ENCODE assay signal across 13 mouse cellular contexts in the genomic region with DNA sequence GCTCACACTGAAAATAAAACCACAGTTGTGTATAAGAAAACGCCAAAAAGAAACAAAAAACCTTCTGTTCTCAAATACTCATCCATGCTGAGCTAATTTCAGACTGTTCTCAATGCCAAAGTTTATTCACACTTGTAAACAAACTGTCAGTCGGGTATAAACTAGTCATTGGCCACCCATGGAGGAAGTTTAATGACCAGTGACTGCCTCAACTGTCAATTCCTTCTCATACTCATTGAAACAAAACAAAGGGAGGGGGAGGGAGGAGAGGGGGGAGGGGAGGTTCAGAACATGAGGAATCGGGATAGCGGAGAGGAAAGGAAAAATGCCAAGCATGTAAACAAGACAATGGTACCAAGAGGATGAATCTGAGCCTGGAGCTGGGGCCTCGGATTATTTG. TPM values are rescaled to one million over a fixed set of nuclear protein-coding genes. Genes with fewer than 3 reads are reported as not detected.
DNase-seq lines count a peak whose midpoint lies in the region; ATAC-seq and TF ChIP-seq lines count a peak whose summit lies in the region.
"Had no signal": no experiment of that assay in that cellular context is flagged by ENCODE, and none has a peak within 500 bp of the region (broad histone marks: within the 10 kb centered on the region; RNA-seq: fewer than 3 reads in every experiment).

No protein-coding gene starts in this region.

- TF ChIP-seq EP300 in lung, postnatal 0 days (IDR thresholded peaks at IDR 0.05): peak; percentile 82

- no peak overlapping the region for H3K4me3 ChIP-seq in hindbrain, embryonic 11.5 days (ENCODE audit: low read depth, low read length)
- H3K4me3 ChIP-seq in hindbrain, embryonic 10.5 days: no peak overlapping the region
- H3K4me3 ChIP-seq in embryonic facial prominence, embryonic 14.5 days (ENCODE audit: low read depth, low read length): no peak overlapping the region
- no peak overlapping the region for H3K4me3 ChIP-seq in lung, postnatal 0 days (ENCODE audit: low read depth, low read length)
- H3K4me3 ChIP-seq: heart, adult 2 months; liver, embryonic 12.5 days; midbrain, embryonic 15.5 days had no signal

- TF ChIP-seq CTCF in lung, postnatal 0 days (IDR thresholded peaks at IDR 0.05): no peak

- no peaks in the 10 kb centered on the region for H3K9me3 ChIP-seq in hindbrain, embryonic 11.5 days (ENCODE audit: control insufficient read depth, low read length)
- H3K9me3 ChIP-seq in hindbrain, embryonic 10.5 days: no peaks in the 10 kb centered on the region
- no peaks in the 10 kb centered on the region for H3K9me3 ChIP-seq in embryonic facial prominence, embryonic 14.5 days (ENCODE audit: control insufficient read depth, low read length)
- H3K9me3 ChIP-seq in lung, postnatal 0 days (ENCODE audit: low read length): no peaks in the 10 kb centered on the region
- H3K9me3 ChIP-seq: liver, embryonic 12.5 days; midbrain, embryonic 15.5 days had no signal

- H3K9ac ChIP-seq in hindbrain, embryonic 11.5 days (ENCODE audit: low read depth, low read length): no peak overlapping the region
- no peak overlapping the region for H3K9ac ChIP-seq in embryonic facial prominence, embryonic 14.5 days (ENCODE audit: low read depth, low read length)
- no peak overlapping the region for H3K9ac ChIP-seq in lung, postnatal 0 days (replicated peaks; ENCODE audit: low read depth)
- H3K9ac ChIP-seq: liver, embryonic 12.5 days; midbrain, embryonic 15.5 days had no signal

- 43% methylated on average over 5 of the region's 5 CpGs for WGBS in hindbrain, embryonic 11.5 days
- WGBS in hindbrain, embryonic 10.5 days: 42% methylated on average over 5 of the region's 5 CpGs
- 54% methylated on average over 5 of the region's 5 CpGs for whole genome bisulfite sequencing in embryonic facial prominence, embryonic 14.5 days
- WGBS in lung, postnatal 0 days: 31% methylated on average over 5 of the region's 5 CpGs

- no peaks in the 10 kb centered on the region for H3K4me1 ChIP-seq in hindbrain, embryonic 11.5 days (replicated peaks; ENCODE audit: control insufficient read depth, insufficient read depth, low read length)
- H3K4me1 ChIP-seq in hindbrain, embryonic 10.5 days (replicated peaks): peaks cover 8% of the 10 kb centered on the region
- no peaks in the 10 kb centered on the region for H3K4me1 ChIP-seq in embryonic facial prominence, embryonic 14.5 days (ENCODE audit: control insufficient read depth, insufficient read depth, low read length)
- H3K4me1 ChIP-seq in lung, postnatal 0 days (ENCODE audit: insufficient read depth, low read depth, low read length): no peaks in the 10 kb centered on the region
- H3K4me1 ChIP-seq: midbrain, embryonic 15.5 days had no signal

- no peak for ATAC-seq in hindbrain, embryonic 11.5 days (ENCODE audit: low FRiP score)
- no peak for ATAC-seq in embryonic facial prominence, embryonic 14.5 days (ENCODE audit: low read depth)
- ATAC-seq in lung, postnatal 0 days: peak; percentile 54
- ATAC-seq: CD4-positive, CD25-positive, alpha-beta regulatory T cell, adult 4 months; liver, embryonic 12.5 days; midbrain, embryonic 15.5 days had no signal

- no peaks in the 10 kb centered on the region; the same call in 1 of the 2 replicates for H3K36me3 ChIP-seq in hindbrain, embryonic 11.5 days (ENCODE audit: control insufficient read depth, insufficient read depth, low read length)
- peaks cover 71% of the 10 kb centered on the region for H3K36me3 ChIP-seq in hindbrain, embryonic 10.5 days
- peaks cover 51% of the 10 kb centered on the region for H3K36me3 ChIP-seq in embryonic facial prominence, embryonic 14.5 days (ENCODE audit: control insufficient read depth, insufficient read depth, low read length)
- peaks cover 11% of the 10 kb centered on the region for H3K36me3 ChIP-seq in lung, postnatal 0 days (ENCODE audit: insufficient read depth, low read length)

- H3K27me3 ChIP-seq in hindbrain, embryonic 11.5 days (ENCODE audit: control insufficient read depth, insufficient read depth, low read length): no peaks in the 10 kb centered on the region
- H3K27me3 ChIP-seq in hindbrain, embryonic 10.5 days (ENCODE audit: insufficient read depth, poor library complexity, severe bottlenecking): no peaks in the 10 kb centered on the region
- no peaks in the 10 kb centered on the region for H3K27me3 ChIP-seq in embryonic facial prominence, embryonic 14.5 days (replicated peaks; ENCODE audit: control insufficient read depth, insufficient read depth, low read length)
- H3K27me3 ChIP-seq in lung, postnatal 0 days (replicated peaks; ENCODE audit: insufficient read depth, low read length): no peaks in the 10 kb centered on the region
- H3K27me3 ChIP-seq: liver, embryonic 12.5 days; midbrain, embryonic 15.5 days had no signal

- no peak overlapping the region for H3K4me2 ChIP-seq in hindbrain, embryonic 11.5 days (replicated peaks; ENCODE audit: low read depth, low read length)
- H3K4me2 ChIP-seq in embryonic facial prominence, embryonic 14.5 days (ENCODE audit: low read depth, low read length): no peak overlapping the region
- H3K4me2 ChIP-seq in lung, postnatal 0 days (replicated peaks; ENCODE audit: low read depth, low read length): no peak overlapping the region; the same call in 1 of the 2 replicates
- H3K4me2 ChIP-seq: liver, embryonic 12.5 days; midbrain, embryonic 15.5 days had no signal

- peak; percentile 10 for DNase-seq in hindbrain, embryonic 11.5 days (ENCODE audit: low spot score)
- DNase-seq in hindbrain, embryonic 10.5 days (ENCODE audit: low spot score): no peak
- peak; percentile 96 for DNase-seq in Muller cell, postnatal 12 days (ENCODE audit: inconsistent ontology term)
- peak; percentile 38 for DNase-seq in embryonic facial prominence, embryonic 14.5 days (ENCODE audit: low spot score)
- peak; percentile 68 for DNase-seq in lung, postnatal 0 days (ENCODE audit: low spot score)
- DNase-seq in cerebellum, postnatal 4 days (ENCODE audit: low spot score in 2 of 2): no peak
- DNase-seq in thymus, postnatal 25 days: no peak
- no peak for DNase-seq in spleen, postnatal 4 days (ENCODE audit: low spot score in 2 of 2)
- DNase-seq: heart, adult 2 months; kidney, adult 11 months had no signal

- H3K27ac ChIP-seq in hindbrain, embryonic 11.5 days (ENCODE audit: low read depth, low read length): no peak overlapping the region
- H3K27ac ChIP-seq in hindbrain, embryonic 10.5 days: no peak overlapping the region
- no peak overlapping the region for H3K27ac ChIP-seq in embryonic facial prominence, embryonic 14.5 days (replicated peaks; ENCODE audit: low read depth, low read length)
- H3K27ac ChIP-seq in lung, postnatal 0 days (ENCODE audit: low read length): no peak overlapping the region
- H3K27ac ChIP-seq: heart, adult 2 months; liver, embryonic 12.5 days; midbrain, embryonic 15.5 days had no signal

RNA-seq across cellular contexts. Expression of a gene that starts 41.9 kb away (rescaled TPM):
- polyA plus RNA-seq in hindbrain, embryonic 11.5 days (2014; fragmentation: Nextera tagmentation; extraction: Ambion mirVana): 48.2 and 54.0 TPM in 2 replicates
- 31.0 and 34.1 TPM in 2 replicates for polyA plus RNA-seq in hindbrain, embryonic 10.5 days (2016; fragmentation: Nextera tagmentation; extraction: Ambion mirVana)
- 21.9 and 23.5 TPM in 2 replicates for polyA plus RNA-seq in embryonic facial prominence, embryonic 14.5 days (2014; fragmentation: Nextera tagmentation; extraction: Ambion mirVana)
- 14.4 and 15.0 TPM in 2 replicates for polyA plus RNA-seq in lung, postnatal 0 days (2015; fragmentation: Nextera tagmentation; extraction: Ambion mirVana)

RNA-seq across cellular contexts. Expression of a gene that starts 55.5 kb away (rescaled TPM):
- polyA plus RNA-seq in hindbrain, embryonic 11.5 days (2014; fragmentation: Nextera tagmentation; extraction: Ambion mirVana): 165 and 176 TPM in 2 replicates
- polyA plus RNA-seq in hindbrain, embryonic 10.5 days (2016; fragmentation: Nextera tagmentation; extraction: Ambion mirVana): 122 and 154 TPM in 2 replicates
- polyA plus RNA-seq in embryonic facial prominence, embryonic 14.5 days (2014; fragmentation: Nextera tagmentation; extraction: Ambion mirVana): 53.8 and 59.8 TPM in 2 replicates
- polyA plus RNA-seq in lung, postnatal 0 days (2015; fragmentation: Nextera tagmentation; extraction: Ambion mirVana): 63.6 and 73.2 TPM in 2 replicates

Comparison
In these comparisons a context has a peak if more than half of its experiments do, and no peak if none do; other contexts are left out.
1. DNase-seq: peak in hindbrain, embryonic 11.5 days (single experiment), Muller cell, postnatal 12 days (single experiment), embryonic facial prominence, embryonic 14.5 days (single experiment) and lung, postnatal 0 days (single experiment); none in hindbrain, embryonic 10.5 days (single experiment), cerebellum, postnatal 4 days (0 of 2), thymus, postnatal 25 days (single experiment) and spleen, postnatal 4 days (0 of 2).